Mouse (Mus musculus) heart, adult 2 months (tissue): ENCODE measurements around the gene Snrpg.

ENCODE experiments used
- CTCF ChIP-seq: fragments of 200-600 bp; IDR thresholded peaks from 2 replicates; pipeline ENCODE4 v1.8.1; 2022; ENCODE audit warnings: antibody characterized with exemption, mild to moderate bottlenecking, moderate library complexity
- EP300 ChIP-seq: fragments of 200-500 bp; IDR thresholded peaks from 2 replicates; pipeline ENCODE4 v1.6.1; 2011; ENCODE audit warnings: low read depth, low read length, control low read depth; ENCODE audit not compliant: insufficient read depth
- POLR2A ChIP-seq: fragments of 200-500 bp; IDR thresholded peaks from 2 replicates; pipeline ENCODE4 v1.6.1; 2011; ENCODE audit warnings: mild to moderate bottlenecking, low read depth, low read length, control low read depth; ENCODE audit not compliant: insufficient read depth

DNA sequence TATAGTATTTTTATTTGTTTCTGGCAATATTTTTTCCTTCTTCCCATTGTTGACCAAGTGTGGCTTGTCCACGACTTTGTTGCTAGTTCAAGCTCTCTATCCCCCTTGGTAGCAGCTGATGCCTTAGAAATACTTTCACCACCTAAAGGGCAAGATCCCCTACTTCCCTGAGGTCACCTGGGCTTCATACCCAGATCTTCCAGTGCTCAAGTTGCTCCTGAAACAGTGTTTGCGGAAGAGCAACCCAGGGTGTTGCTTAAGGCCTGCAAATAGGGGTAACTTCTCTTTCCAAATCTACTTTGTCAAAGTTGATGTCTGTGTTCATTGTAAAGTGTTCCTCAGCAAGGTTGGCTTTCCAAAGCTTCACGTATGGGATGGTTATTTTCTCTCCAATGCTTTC, 48.1 kb downstream of the Snrpg start:
- no peak for TF ChIP-seq EP300
- TF ChIP-seq CTCF = no peak
- TF ChIP-seq POLR2A = no peak
